Mouse (Mus musculus) neural tube, embryonic 11.5 days (tissue): ENCODE data around the gene Hoxa3. TPM values are rescaled to one million over a fixed set of nuclear protein-coding genes. Genes with fewer than 3 reads are reported as not detected.

ENCODE experiments used
- ATAC-seq: fragments of 200-750 bp; cut with Nextera tagmentation; 2 replicates; pipeline ENCODE4 v1.8.0; 2017; ENCODE audit warnings: moderate number of reproducible peaks, mild to moderate bottlenecking, moderate TSS enrichment, moderate library complexity; ENCODE audit not compliant: insufficient read depth, low FRiP score, low TSS enrichment
- DNase-seq: peaks from one replicate; pipeline ENCODE4 v3.0.0-alpha.2; 2015; ENCODE audit warnings: low spot score
- H3K27ac ChIP-seq: fragments of 300-500 bp; sonication (generic); 2 replicates; pipeline ENCODE4 v1.5.1; 2014; ENCODE audit warnings: low read depth, mild to moderate bottlenecking, low read length
- H3K27me3 ChIP-seq: fragments of 300-500 bp; sonication (generic); 2 replicates; pipeline ENCODE4 v1.6.1; 2014; ENCODE audit warnings: mild to moderate bottlenecking, low read length, mixed read lengths; ENCODE audit not compliant: control insufficient read depth, insufficient read depth
- H3K36me3 ChIP-seq: fragments of 300-500 bp; sonication (generic); 2 replicates; pipeline ENCODE4 v1.6.1; 2014; ENCODE audit warnings: mild to moderate bottlenecking, low read length, moderate library complexity, mixed read lengths; ENCODE audit not compliant: control insufficient read depth, insufficient read depth
- H3K4me1 ChIP-seq: fragments of 300-500 bp; sonication (generic); 2 replicates; pipeline ENCODE4 v1.6.1; 2014; ENCODE audit warnings: low read length, mixed read lengths; ENCODE audit not compliant: control insufficient read depth, insufficient read depth
- H3K4me2 ChIP-seq: fragments of 300-500 bp; sonication (generic); 2 replicates; pipeline ENCODE4 v1.6.1; 2014; ENCODE audit warnings: low read depth, mild to moderate bottlenecking, moderate library complexity
- H3K4me3 ChIP-seq: fragments of 300-500 bp; sonication (generic); 2 replicates; pipeline ENCODE4 v1.5.1; 2014; ENCODE audit warnings: low read depth, low read length
- H3K9ac ChIP-seq: fragments of 300-500 bp; sonication (generic); 2 replicates; pipeline ENCODE4 v1.6.1; 2014; ENCODE audit warnings: mild to moderate bottlenecking, low read length
- H3K9me3 ChIP-seq: fragments of 300-500 bp; sonication (generic); 2 replicates; pipeline ENCODE4 v1.6.1; 2016; ENCODE audit warnings: low read length; ENCODE audit not compliant: control insufficient read depth
- WGBS: fragments of 180-500 bp; shearing (Covaris S2); extraction: QIAGEN DNeasy Blood & Tissue Kit; methylation state at CpG from one replicate; pipeline ENCODE4 v1.1.7; 2014; 5-methylcytosine and 5-hydroxymethylcytosine counted together
- polyA plus RNA-seq: library from polyadenylated mRNA; unstranded; fragments of >200 nt; fragmentation: Nextera tagmentation; extraction: Ambion mirVana; gene quantifications from 2 replicates; pipeline ENCODE4 v1.2.1, GENCODE M21; 2014

Gene Hoxa3
- polyA plus RNA-seq, 1 experiment from 2014 or later: 20.2 TPM

- WGBS: under 1% methylated on average over 44 of the region's 44 CpGs
- Histone ChIP-seq H3K27ac (peak overlapping the region; percentile 94), H3K36me3 (no peaks in the 10 kb centered on the region), H3K4me2 (peak overlapping the region; percentile 86), H3K27me3 (peaks cover 41% of the 10 kb centered on the region), H3K4me1 (peaks cover 2% of the 10 kb centered on the region; the same call in 1 of the 2 replicates), H3K4me3 (peak overlapping the region; percentile 59), H3K9me3 (no peaks in the 10 kb centered on the region), H3K9ac (peak overlapping the region; percentile 94)
- ATAC-seq (no peak), DNase-seq (no peak)
Measured at GRCm38 (mm10) chr6:52229558-52230416, 16.7 kb upstream of the Hoxa3 start.

GRCm38 (mm10) chr6:52228475-52229465 is 15.6 kb upstream of the Hoxa3 start:
- Histone ChIP-seq H3K9ac (peak overlapping the region; percentile 94), H3K4me1 (peaks cover 2% of the 10 kb centered on the region; the same call in 1 of the 2 replicates), H3K27ac (peak overlapping the region; percentile 94), H3K9me3 (no peaks in the 10 kb centered on the region), H3K4me2 (peak overlapping the region; percentile 86), H3K4me3 (peak overlapping the region; percentile 59), H3K27me3 (peaks cover 33% of the 10 kb centered on the region), H3K36me3 (no peaks in the 10 kb centered on the region)
- WGBS: under 1% methylated on average over 38 of the region's 38 CpGs
- no peak for ATAC-seq
- DNase-seq: peak; percentile 73

- 2% methylated on average over 11 of the region's 11 CpGs for WGBS
Measured at GRCm38 (mm10) chr6:52227470-52228222, 14.5 kb upstream of the Hoxa3 start.

GRCm38 (mm10) chr6:52226569-52227257 is 13.6 kb upstream of the Hoxa3 start:
- no peak for DNase-seq
- H3K36me3 ChIP-seq: no peaks in the 10 kb centered on the region
- H3K4me2 ChIP-seq: peak overlapping the region; percentile 99
- H3K9ac ChIP-seq: peak overlapping the region; percentile 99
- peak overlapping the region; percentile 87 for H3K4me3 ChIP-seq
- H3K9me3 ChIP-seq: no peaks in the 10 kb centered on the region
- WGBS: 2% methylated on average over 26 of the region's 26 CpGs
- H3K27me3 ChIP-seq: peaks cover 21% of the 10 kb centered on the region; the same call in 1 of the 2 replicates
- H3K4me1 ChIP-seq: peaks cover 6% of the 10 kb centered on the region
- H3K27ac ChIP-seq: peak overlapping the region; percentile 100
- ATAC-seq: no peak

More at GRCm38 (mm10) chr6:52227470-52228222, 14.5 kb upstream of the Hoxa3 start:
- Histone ChIP-seq H3K4me1 (peaks cover 2% of the 10 kb centered on the region; the same call in 1 of the 2 replicates), H3K4me3 (peak overlapping the region; percentile 87), H3K4me2 (peak overlapping the region; percentile 99), H3K36me3 (no peaks in the 10 kb centered on the region), H3K9me3 (no peaks in the 10 kb centered on the region), H3K9ac (peak overlapping the region; percentile 99), H3K27ac (peak overlapping the region; percentile 100), H3K27me3 (peaks cover 24% of the 10 kb centered on the region)
- no peak for DNase-seq
- no peak for ATAC-seq

- ATAC-seq (peak; percentile 29; the same call in 1 of the 2 replicates), DNase-seq (peak; percentile 67)
- peak overlapping the region; percentile 99 for H3K4me2 ChIP-seq
- H3K9ac ChIP-seq: peak overlapping the region; percentile 99
- WGBS: 1% methylated on average over 69 of the region's 69 CpGs
- peak overlapping the region; percentile 100 for H3K27ac ChIP-seq
- H3K36me3 ChIP-seq: no peaks in the 10 kb centered on the region
- H3K9me3 ChIP-seq: no peaks in the 10 kb centered on the region
- peaks cover 6% of the 10 kb centered on the region for H3K4me1 ChIP-seq
- peaks cover 21% of the 10 kb centered on the region; the same call in 1 of the 2 replicates for H3K27me3 ChIP-seq
- peak overlapping the region; percentile 87 for H3K4me3 ChIP-seq
Measured at GRCm38 (mm10) chr6:52225612-52226568, 12.8 kb upstream of the Hoxa3 start.

GRCm38 (mm10) chr6:52224895-52225611 is 11.9 kb upstream of the Hoxa3 start:
- peak overlapping the region; percentile 100 for H3K27ac ChIP-seq
- H3K4me1 ChIP-seq: peaks cover 6% of the 10 kb centered on the region
- under 1% methylated on average over 36 of the region's 36 CpGs for WGBS
- peak overlapping the region; percentile 99 for H3K9ac ChIP-seq
- ATAC-seq (no peak), DNase-seq (no peak)
- H3K36me3 ChIP-seq: no peaks in the 10 kb centered on the region
- H3K9me3 ChIP-seq: no peaks in the 10 kb centered on the region
- peak overlapping the region; percentile 87 for H3K4me3 ChIP-seq
- H3K27me3 ChIP-seq: peaks cover 21% of the 10 kb centered on the region; the same call in 1 of the 2 replicates
- peak overlapping the region; percentile 99 for H3K4me2 ChIP-seq
